ENCODE assay signal across 39 mouse cellular contexts in genomic region chr6:41051824-41052223, GRCm38 (mm10). TPM values are rescaled to one million over a fixed set of nuclear protein-coding genes. Genes with fewer than 3 reads are reported as not detected.
"Had no signal": no experiment of that assay in that cellular context is flagged by ENCODE, and none has a peak within 500 bp of the region (broad histone marks: within the 10 kb centered on the region; RNA-seq: fewer than 3 reads in every experiment).

No protein-coding gene starts in this region.

- H3K4me3 ChIP-seq: embryonic facial prominence, embryonic 10.5 days; embryonic facial prominence, embryonic 12.5 days; embryonic facial prominence, embryonic 13.5 days; embryonic facial prominence, embryonic 15.5 days; erythroblast, embryonic 14.5 days; forebrain, embryonic 10.5 days; forebrain, embryonic 12.5 days; forebrain, embryonic 13.5 days; forebrain, embryonic 15.5 days; gastrocnemius, adult 2 months; heart, adult 2 months had no signal

- H3K4me2 ChIP-seq: embryonic facial prominence, embryonic 12.5 days; embryonic facial prominence, embryonic 13.5 days; embryonic facial prominence, embryonic 15.5 days; forebrain, embryonic 12.5 days; forebrain, embryonic 13.5 days; forebrain, embryonic 15.5 days had no signal

- H3K27me3 ChIP-seq: embryonic facial prominence, embryonic 12.5 days; embryonic facial prominence, embryonic 13.5 days; embryonic facial prominence, embryonic 15.5 days; forebrain, embryonic 12.5 days; forebrain, embryonic 13.5 days; forebrain, embryonic 15.5 days had no signal

- H3K27ac ChIP-seq: embryonic facial prominence, embryonic 10.5 days; embryonic facial prominence, embryonic 12.5 days; embryonic facial prominence, embryonic 13.5 days; embryonic facial prominence, embryonic 15.5 days; forebrain, embryonic 10.5 days; forebrain, embryonic 12.5 days; forebrain, embryonic 13.5 days; forebrain, embryonic 15.5 days; gastrocnemius, adult 2 months; heart, adult 2 months had no signal

- H3K36me3 ChIP-seq: embryonic facial prominence, embryonic 10.5 days; embryonic facial prominence, embryonic 12.5 days; embryonic facial prominence, embryonic 13.5 days; embryonic facial prominence, embryonic 15.5 days; forebrain, embryonic 10.5 days; forebrain, embryonic 12.5 days; forebrain, embryonic 15.5 days had no signal

- H3K4me1 ChIP-seq: embryonic facial prominence, embryonic 10.5 days; embryonic facial prominence, embryonic 12.5 days; embryonic facial prominence, embryonic 13.5 days; embryonic facial prominence, embryonic 15.5 days; forebrain, embryonic 10.5 days; forebrain, embryonic 12.5 days; forebrain, embryonic 13.5 days; forebrain, embryonic 15.5 days had no signal

- DNase-seq: cerebellum, adult 8-10 months; cerebellum, adult 9-10 months; cerebellum, adult 9-11 months; cerebellum, postnatal 10 days; cerebellum, postnatal 14 days; cerebellum, postnatal 25 days; cerebellum, postnatal 36 days; embryo, embryonic 11 days; forebrain, postnatal 0 days; gastrocnemius, adult 2 months; gastrocnemius, postnatal 10 days; gastrocnemius, postnatal 14 days; gastrocnemius, postnatal 25 days; gastrocnemius, postnatal 36 days; heart, adult 11 months; heart, adult 18-20 months; heart, adult 2 months had no signal

RNA-seq across cellular contexts. Expression of gene 2210010C04Rik, which starts 16.5 kb away (rescaled TPM):
- total RNA-seq: common myeloid progenitor, adult 5-6 weeks; forebrain, postnatal 0 days; gastrocnemius, adult 18-20 months; gastrocnemius, adult 2 months; gastrocnemius, adult 8-10 months; gastrocnemius, postnatal 10 days; gastrocnemius, postnatal 14 days; gastrocnemius, postnatal 25 days; gastrocnemius, postnatal 36 days; gastrocnemius, postnatal 4 days; heart, adult 18-20 months; heart, adult 2 months; heart, adult 8-10 months had no signal
- polyA plus RNA-seq: embryonic facial prominence, embryonic 10.5 days; embryonic facial prominence, embryonic 11.5 days; embryonic facial prominence, embryonic 12.5 days; embryonic facial prominence, embryonic 13.5 days; embryonic facial prominence, embryonic 14.5 days; embryonic facial prominence, embryonic 15.5 days; erythroblast, embryonic 14.5 days; forebrain, embryonic 10.5 days; forebrain, embryonic 11.5 days; forebrain, embryonic 12.5 days; forebrain, embryonic 13.5 days; forebrain, embryonic 14.5 days; forebrain, embryonic 15.5 days; forebrain, embryonic 16.5 days; forebrain, postnatal 0 days had no signal

RNA-seq across cellular contexts. Expression of gene Gm2663, which starts 52.5 kb away (rescaled TPM):
- total RNA-seq: common myeloid progenitor, adult 5-6 weeks; forebrain, postnatal 0 days; gastrocnemius, adult 18-20 months; gastrocnemius, adult 2 months; gastrocnemius, adult 8-10 months; gastrocnemius, postnatal 10 days; gastrocnemius, postnatal 14 days; gastrocnemius, postnatal 25 days; gastrocnemius, postnatal 36 days; gastrocnemius, postnatal 4 days; granulocyte monocyte progenitor cell, adult 5-6 weeks; heart, adult 18-20 months; heart, adult 2 months; heart, adult 8-10 months had no signal
- polyA plus RNA-seq: cortical plate, adult 2 months; embryonic facial prominence, embryonic 10.5 days; embryonic facial prominence, embryonic 11.5 days; embryonic facial prominence, embryonic 12.5 days; embryonic facial prominence, embryonic 13.5 days; embryonic facial prominence, embryonic 14.5 days; embryonic facial prominence, embryonic 15.5 days; erythroblast, embryonic 14.5 days; forebrain, embryonic 10.5 days; forebrain, embryonic 11.5 days; forebrain, embryonic 12.5 days; forebrain, embryonic 13.5 days; forebrain, embryonic 14.5 days; forebrain, embryonic 15.5 days; forebrain, embryonic 16.5 days; forebrain, postnatal 0 days; gonadal fat pad, adult 2 months; heart, adult 2 months had no signal
